Mouse (Mus musculus) forebrain, embryonic 11.5 days (tissue): ENCODE results near the gene Cacna1b. TPM values are rescaled to one million over a fixed set of nuclear protein-coding genes. Genes with fewer than 3 reads are reported as not detected.

Experiments
- ATAC-seq: fragments of 200-750 bp; cut with Nextera tagmentation; replicated peaks from 2 replicates; pipeline ENCODE4 v1.8.0; 2017; ENCODE audit warnings: moderate TSS enrichment; ENCODE audit not compliant: low FRiP score
- DNase-seq: peaks from one replicate; pipeline ENCODE4 v3.0.0-alpha.2; 2017; ENCODE audit warnings: low spot score
- H3K27ac ChIP-seq: fragments of 300-500 bp; sonication (generic); 2 replicates; pipeline ENCODE4 v1.5.1; 2014; ENCODE audit warnings: low read depth, low read length
- H3K27me3 ChIP-seq: fragments of 300-500 bp; sonication (generic); 2 replicates; pipeline ENCODE4 v1.6.1; 2014; ENCODE audit warnings: mild to moderate bottlenecking, low read length, mixed read lengths; ENCODE audit not compliant: control insufficient read depth, insufficient read depth
- H3K36me3 ChIP-seq: fragments of 300-500 bp; sonication (generic); 2 replicates; pipeline ENCODE4 v1.6.1; 2014; ENCODE audit warnings: mild to moderate bottlenecking, low read length, moderate library complexity, mixed read lengths; ENCODE audit not compliant: control insufficient read depth, insufficient read depth
- H3K4me1 ChIP-seq: fragments of 300-500 bp; sonication (generic); replicated peaks from 2 replicates; pipeline ENCODE4 v1.6.1; 2014; ENCODE audit warnings: low read length, mixed read lengths; ENCODE audit not compliant: control insufficient read depth, insufficient read depth
- H3K4me2 ChIP-seq: fragments of 300-500 bp; sonication (generic); 2 replicates; pipeline ENCODE4 v1.6.1; 2014; ENCODE audit warnings: low read depth, mild to moderate bottlenecking, low read length, moderate library complexity, mixed read lengths; ENCODE audit not compliant: severe bottlenecking
- H3K4me3 ChIP-seq: fragments of 300-500 bp; sonication (generic); 2 replicates; pipeline ENCODE4 v1.5.1; 2014; ENCODE audit warnings: low read depth, low read length
- H3K9ac ChIP-seq: fragments of 300-500 bp; sonication (generic); 2 replicates; pipeline ENCODE4 v1.6.1; 2014; ENCODE audit warnings: low read length
- H3K9me3 ChIP-seq: fragments of 300-500 bp; sonication (generic); 2 replicates; pipeline ENCODE4 v1.6.1; 2016; ENCODE audit warnings: low read length, mixed read lengths; ENCODE audit not compliant: control insufficient read depth
- WGBS: fragments of 180-500 bp; shearing (Covaris S2); extraction: QIAGEN DNeasy Blood & Tissue Kit; methylation state at CpG from one replicate; pipeline ENCODE4 v1.1.7; 2014; 5-methylcytosine and 5-hydroxymethylcytosine counted together
- polyA plus RNA-seq: library from polyadenylated mRNA; unstranded; fragments of >200 nt; fragmentation: Nextera tagmentation; extraction: Ambion mirVana; gene quantifications from 2 replicates; pipeline ENCODE4 v1.2.1, GENCODE M21; 2014

Gene Cacna1b
- polyA plus RNA-seq, 1 experiment from 2014 or later, result 1.8 TPM

DNA sequence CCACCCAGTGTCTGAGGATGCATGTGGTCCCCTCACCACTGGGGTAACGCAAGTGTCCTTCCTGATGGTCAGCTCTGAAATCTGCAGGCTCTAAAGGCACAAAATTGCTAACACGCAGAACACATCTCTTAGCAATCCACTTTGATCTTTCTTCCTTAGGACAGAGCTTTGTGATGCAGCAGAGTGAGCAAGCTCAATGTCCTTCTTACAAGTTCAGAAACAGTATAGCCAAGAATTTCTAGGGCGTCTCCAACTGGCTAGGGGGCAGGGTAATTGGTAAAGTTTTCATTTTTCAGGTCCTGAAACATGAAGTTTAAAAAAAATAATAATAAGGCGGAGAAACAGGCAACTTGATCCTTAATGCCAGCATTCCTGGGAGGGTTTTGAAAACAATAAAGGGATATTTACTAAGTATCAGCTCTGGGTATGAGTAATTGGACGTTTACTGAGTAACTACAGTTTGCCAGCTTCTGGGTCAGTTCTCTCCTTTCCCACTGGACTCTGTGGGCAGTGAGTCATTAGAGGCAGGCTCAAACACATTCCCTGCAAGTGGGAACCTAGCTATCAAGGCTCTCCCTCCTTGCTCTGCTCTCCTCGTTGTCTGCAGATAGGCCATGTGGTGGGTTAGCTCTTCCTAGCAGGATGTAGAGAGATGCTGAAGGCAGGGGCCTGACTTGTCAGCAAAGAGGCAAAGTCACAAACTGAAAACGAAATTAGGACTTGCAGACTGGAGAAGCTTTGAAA, 200.2 kb downstream of the Cacna1b start:
- Histone ChIP-seq H3K27ac (no peak overlapping the region), H3K9me3 (no peaks in the 10 kb centered on the region), H3K9ac (no peak overlapping the region), H3K4me2 (no peak overlapping the region), H3K4me3 (no peak overlapping the region), H3K36me3 (no peaks in the 10 kb centered on the region), H3K4me1 (no peaks in the 10 kb centered on the region), H3K27me3 (no peaks in the 10 kb centered on the region)
- 81% methylated on average over 7 of the region's 7 CpGs for WGBS
- no peak for DNase-seq
- ATAC-seq, result no peak

DNA sequence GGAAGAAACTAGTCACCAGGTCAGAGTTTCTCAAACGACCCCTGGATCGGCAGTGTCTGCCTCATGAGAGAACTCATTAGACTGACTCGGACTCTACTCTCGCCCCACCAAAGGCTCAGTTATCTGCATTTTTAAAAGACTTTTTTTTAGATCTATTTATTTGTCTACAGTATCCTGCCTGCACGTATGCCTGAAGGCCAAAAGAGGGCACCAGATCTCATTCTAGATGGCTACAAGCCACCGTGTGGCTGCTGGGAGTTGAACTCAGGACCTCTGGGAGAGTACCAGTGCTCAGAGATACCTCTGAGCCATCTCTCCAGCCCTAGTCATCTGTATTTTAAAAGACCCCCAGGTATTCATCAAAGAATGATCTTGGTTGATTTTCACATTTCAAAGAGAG, 201.0 kb downstream of the Cacna1b start:
- ATAC-seq (no peak), DNase-seq (no peak)
- Histone ChIP-seq H3K4me2 (no peak overlapping the region), H3K27me3 (no peaks in the 10 kb centered on the region), H3K36me3 (no peaks in the 10 kb centered on the region), H3K4me1 (no peaks in the 10 kb centered on the region), H3K27ac (no peak overlapping the region), H3K4me3 (no peak overlapping the region), H3K9ac (no peak overlapping the region), H3K9me3 (no peaks in the 10 kb centered on the region)
- WGBS, result 81% methylated on average over 6 of the region's 6 CpGs

DNA sequence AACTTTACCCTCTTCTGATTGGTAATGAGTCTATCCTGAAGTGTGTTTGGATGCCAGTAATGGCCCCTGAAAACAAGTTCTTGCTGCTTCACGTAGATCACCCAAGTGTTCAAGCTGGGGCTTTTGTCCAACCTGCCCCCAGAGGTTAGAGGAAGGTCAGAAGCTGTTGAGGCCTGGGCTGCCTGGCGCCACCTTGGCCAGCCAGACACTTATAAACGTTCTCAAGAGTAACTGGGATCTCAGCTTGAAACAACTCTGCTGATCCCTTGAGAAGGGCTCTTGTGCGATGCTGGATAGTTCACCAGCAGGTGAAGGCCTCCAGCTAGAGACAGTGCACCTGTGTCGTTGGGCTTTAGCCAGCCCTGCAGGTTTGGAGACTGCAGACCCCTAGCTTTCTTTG, 202.8 kb downstream of the Cacna1b start:
- Histone ChIP-seq H3K4me3 (no peak overlapping the region), H3K27ac (no peak overlapping the region), H3K36me3 (no peaks in the 10 kb centered on the region), H3K4me1 (no peaks in the 10 kb centered on the region), H3K9ac (no peak overlapping the region), H3K9me3 (no peaks in the 10 kb centered on the region), H3K4me2 (no peak overlapping the region), H3K27me3 (no peaks in the 10 kb centered on the region)
- ATAC-seq (no peak), DNase-seq (no peak)
- WGBS, result 72% methylated on average over 5 of the region's 5 CpGs

DNA sequence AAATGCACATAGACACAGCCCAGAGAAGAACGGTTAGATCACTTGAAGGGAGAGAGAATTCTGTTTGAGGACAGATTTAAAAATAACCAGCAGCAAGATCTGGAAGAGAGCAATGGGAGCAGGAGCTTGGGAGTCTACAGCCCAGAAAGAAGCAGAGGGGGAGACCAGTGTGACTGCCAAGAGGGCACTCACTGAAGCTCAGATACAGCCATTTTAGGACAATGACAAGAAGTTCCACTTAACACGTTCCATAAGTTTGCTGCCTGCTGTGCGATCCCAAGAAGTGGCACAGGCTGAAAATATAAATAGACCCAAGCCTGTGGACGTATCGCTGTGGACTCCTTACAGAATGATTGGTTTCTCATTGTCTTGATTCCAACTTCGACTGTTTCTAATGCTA, 206.6 kb downstream of the Cacna1b start:
- Histone ChIP-seq H3K4me1 (no peaks in the 10 kb centered on the region), H3K36me3 (no peaks in the 10 kb centered on the region), H3K27ac (no peak overlapping the region), H3K27me3 (no peaks in the 10 kb centered on the region), H3K9ac (no peak overlapping the region), H3K4me3 (no peak overlapping the region), H3K9me3 (no peaks in the 10 kb centered on the region), H3K4me2 (no peak overlapping the region)
- ATAC-seq (no peak), DNase-seq (no peak)
- WGBS, result 87% methylated on average over 6 of the region's 6 CpGs

DNA sequence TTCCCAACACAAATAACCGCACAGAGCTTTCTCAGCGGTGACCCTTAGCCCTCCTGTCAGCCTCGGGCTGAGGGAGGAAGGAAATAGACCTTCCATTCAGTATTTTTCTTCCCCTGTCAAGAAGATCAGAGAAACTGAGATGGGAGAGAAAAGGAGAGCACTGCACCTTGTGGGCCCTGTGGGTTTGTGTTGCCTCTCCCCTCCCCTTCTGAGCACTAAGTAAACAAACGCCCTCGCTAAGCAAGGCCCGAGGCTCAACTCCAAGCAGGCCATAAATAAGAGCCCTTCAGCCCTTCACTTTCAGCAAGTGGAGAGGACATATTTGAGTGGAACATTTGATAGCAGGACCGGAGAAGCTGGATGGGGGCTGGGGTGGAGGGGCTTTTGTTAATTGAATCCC, 209.0 kb downstream of the Cacna1b start:
- DNase-seq, result no peak
- H3K4me3 ChIP-seq, result no peak overlapping the region
- H3K36me3 ChIP-seq, result no peaks in the 10 kb centered on the region
- H3K9me3 ChIP-seq, result no peaks in the 10 kb centered on the region
- H3K27me3 ChIP-seq, result no peaks in the 10 kb centered on the region
- ATAC-seq, result no peak
- no peak overlapping the region for H3K9ac ChIP-seq
- H3K27ac ChIP-seq, result no peak overlapping the region
- H3K4me2 ChIP-seq, result no peak overlapping the region
- 59% methylated on average over 7 of the region's 7 CpGs for WGBS
- no peaks in the 10 kb centered on the region for H3K4me1 ChIP-seq

Other genes with a start within 250 kb of the Cacna1b start
- 123 and 130 TPM in 2 replicates for gene Ehmt1, start 156.5 kb upstream of the Cacna1b start, polyA plus RNA-seq
- 14.1 and 16.8 TPM in 2 replicates for gene Arrdc1, start 172.1 kb upstream of the Cacna1b start, polyA plus RNA-seq
- gene Zmynd19, start 186.6 kb upstream of the Cacna1b start, polyA plus RNA-seq, result 38.2 and 40.1 TPM in 2 replicates
- gene Dph7, start 199.2 kb upstream of the Cacna1b start, polyA plus RNA-seq, result 32.4 and 34.6 TPM in 2 replicates
- gene Mrpl41, start 211.9 kb upstream of the Cacna1b start, polyA plus RNA-seq, result 130 and 141 TPM in 2 replicates
- gene Pnpla7, start 212.9 kb upstream of the Cacna1b start, polyA plus RNA-seq, result 3.3 and 4.5 TPM in 2 replicates